ENCODE assay signal across 11 mouse cellular contexts in the genomic region with DNA sequence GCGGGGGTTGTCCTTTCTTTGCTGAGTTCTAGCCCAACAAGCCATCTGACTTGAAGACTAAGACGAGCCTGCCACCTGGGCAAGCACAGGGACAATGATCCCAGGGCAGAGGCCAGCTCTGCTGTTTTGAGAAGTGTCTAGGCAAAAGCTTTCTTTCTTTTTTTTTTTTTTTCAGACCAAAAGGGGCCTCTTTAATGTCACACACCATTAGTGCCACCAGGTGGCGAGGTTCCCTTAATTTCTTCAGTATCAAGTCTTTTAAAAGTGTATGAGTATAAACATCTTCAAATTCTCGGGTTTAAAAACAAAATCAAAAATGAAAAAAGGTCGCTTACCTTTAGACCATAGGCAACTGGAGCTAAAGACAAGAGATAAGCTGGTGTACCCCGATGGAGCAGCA. TPM values are rescaled to one million over a fixed set of nuclear protein-coding genes. Genes with fewer than 3 reads are reported as not detected.
A peak's percentile ranks its signal among the peaks of the same experiment; 100 is the strongest.
DNase-seq lines count a peak whose midpoint lies in the region; ATAC-seq and TF ChIP-seq lines count a peak whose summit lies in the region.
"Had no signal": no experiment of that assay in that cellular context is flagged by ENCODE, and none has a peak within 500 bp of the region (broad histone marks: within the 10 kb centered on the region; RNA-seq: fewer than 3 reads in every experiment).

No protein-coding gene starts in this region.

- peak; percentile 66 for DNase-seq in kidney, adult 18-20 months
- DNase-seq in A20 (ENCODE audit: low read depth, low spot score): peak; percentile 65
- peak; percentile 51 for DNase-seq in MEL (ENCODE audit: low read depth, low spot score)
- peak; percentile 24 for DNase-seq in embryonic facial prominence, embryonic 10.5 days (ENCODE audit: low spot score)
- DNase-seq in kidney, postnatal 36 days: peak; percentile 74 to 83
- peak; percentile 74 for DNase-seq in retina, embryonic 14.5 days (ENCODE audit: low spot score)
- DNase-seq in yolk sac, embryonic 10.5 days (ENCODE audit: low spot score): no peak
- DNase-seq: liver, embryonic 13.5 days had no signal

- TF ChIP-seq EP300 in MEL (IDR thresholded peaks at IDR 0.05; ENCODE audit: low read depth in 1 of 2, low read length in 2 of 2): no peak

- TF ChIP-seq CTCF in MEL (IDR thresholded peaks at IDR 0.05 in 2 of 3, conservative IDR thresholded peaks at IDR 0.05 in 1 of 3; ENCODE audit: control insufficient read depth in 1 of 3, insufficient read depth in 1 of 3, low read depth in 2 of 3, low read length in 3 of 3, poor library complexity in 1 of 3, severe bottlenecking in 1 of 3): peak in 2 of 3 experiments; percentile 10 to 60; a peak in 2 of 6 replicates

- no peak for TF ChIP-seq POLR2A in MEL (IDR thresholded peaks at IDR 0.05; ENCODE audit: control insufficient read depth in 1 of 2, insufficient read depth in 1 of 2, low read depth in 1 of 2, low read length in 2 of 2, poor library complexity in 1 of 2)

- H3K27me3 ChIP-seq in kidney, embryonic 15.5 days: no peaks in the 10 kb centered on the region
- H3K27me3 ChIP-seq in MEL (ENCODE audit: control insufficient read depth in 1 of 2, insufficient read depth in 2 of 2, low read length in 2 of 2): peaks cover 0 to 1% of the 10 kb centered on the region in 2 experiments; a peak in 1 of 4 replicates
- H3K27me3 ChIP-seq in embryonic facial prominence, embryonic 10.5 days (replicated peaks; ENCODE audit: low read depth, poor library complexity, severe bottlenecking): no peaks in the 10 kb centered on the region
- H3K27me3 ChIP-seq: embryonic facial prominence, embryonic 15.5 days; liver, embryonic 13.5 days had no signal

- H3K4me1 ChIP-seq in kidney, embryonic 15.5 days: 0 out of 2 replicates have a peak, but pooled peaks cover 10% of the 10 kb centered on the region
- no peaks in the 10 kb centered on the region for H3K4me1 ChIP-seq in MEL (ENCODE audit: control insufficient read depth in 1 of 2, insufficient read depth in 2 of 2, low read length in 2 of 2)
- H3K4me1 ChIP-seq in embryonic facial prominence, embryonic 10.5 days: no peaks in the 10 kb centered on the region
- H3K4me1 ChIP-seq: embryonic facial prominence, embryonic 15.5 days; liver, embryonic 13.5 days had no signal

- no peak overlapping the region for H3K27ac ChIP-seq in kidney, embryonic 15.5 days
- H3K27ac ChIP-seq in MEL (ENCODE audit: control insufficient read depth, low read depth, low read length): no peak overlapping the region
- H3K27ac ChIP-seq in embryonic facial prominence, embryonic 10.5 days (replicated peaks): no peak overlapping the region
- H3K27ac ChIP-seq: embryonic facial prominence, embryonic 15.5 days; liver, embryonic 13.5 days had no signal

- H3K4me2 ChIP-seq in kidney, embryonic 15.5 days: no peak overlapping the region
- H3K4me2 ChIP-seq: embryonic facial prominence, embryonic 15.5 days; liver, embryonic 13.5 days had no signal

- no peak for ATAC-seq in kidney, embryonic 15.5 days (replicated peaks; ENCODE audit: low FRiP score)

- H3K36me3 ChIP-seq in kidney, embryonic 15.5 days: no peaks in the 10 kb centered on the region
- no peaks in the 10 kb centered on the region for H3K36me3 ChIP-seq in MEL (ENCODE audit: control insufficient read depth in 1 of 2, insufficient read depth in 2 of 2, low read length in 2 of 2)
- no peaks in the 10 kb centered on the region for H3K36me3 ChIP-seq in embryonic facial prominence, embryonic 10.5 days (replicated peaks)
- H3K36me3 ChIP-seq: embryonic facial prominence, embryonic 15.5 days; liver, embryonic 13.5 days had no signal

- H3K9ac ChIP-seq in kidney, embryonic 15.5 days: no peak overlapping the region
- H3K9ac ChIP-seq in MEL (ENCODE audit: control insufficient read depth, low read depth, low read length, poor library complexity, severe bottlenecking): no peak overlapping the region
- H3K9ac ChIP-seq: embryonic facial prominence, embryonic 15.5 days; liver, embryonic 13.5 days had no signal

- 34% methylated on average over 6 of the region's 6 CpGs for WGBS in kidney, embryonic 15.5 days
- 33% methylated on average over 6 of the region's 6 CpGs for WGBS in embryonic facial prominence, embryonic 10.5 days

- no peaks in the 10 kb centered on the region for H3K79me2 ChIP-seq in MEL (ENCODE audit: control insufficient read depth, insufficient read depth, low read length, poor library complexity)

- H3K4me3 ChIP-seq in kidney, embryonic 15.5 days (replicated peaks): no peak overlapping the region
- no peak overlapping the region for H3K4me3 ChIP-seq in MEL (ENCODE audit: control insufficient read depth in 1 of 2, insufficient read depth in 1 of 2, low read depth in 2 of 2, low read length in 2 of 2)
- H3K4me3 ChIP-seq in embryonic facial prominence, embryonic 10.5 days: no peak overlapping the region
- H3K4me3 ChIP-seq: embryonic facial prominence, embryonic 15.5 days; liver, embryonic 13.5 days had no signal

- no peaks in the 10 kb centered on the region for H3K9me3 ChIP-seq in kidney, embryonic 15.5 days (replicated peaks)
- no peaks in the 10 kb centered on the region for H3K9me3 ChIP-seq in MEL (replicated peaks; ENCODE audit: insufficient read depth, low read length)
- H3K9me3 ChIP-seq in embryonic facial prominence, embryonic 10.5 days: no peaks in the 10 kb centered on the region
- H3K9me3 ChIP-seq: embryonic facial prominence, embryonic 15.5 days; liver, embryonic 13.5 days had no signal

- peak; percentile 49 for TF ChIP-seq RAD21 in MEL (IDR thresholded peaks at IDR 0.05; ENCODE audit: low read depth, low read length)

TF ChIP-seq in MEL, 35 proteins besides CTCF, POLR2A, EP300 and RAD21:
- TF ChIP-seq ZNF384 (IDR thresholded peaks at IDR 0.05; ENCODE audit: low read depth, low read length) (peak; percentile 96), ZKSCAN1 (IDR thresholded peaks at IDR 0.05; ENCODE audit: low read depth, low read length) (no peak), SMC3 (IDR thresholded peaks at IDR 0.05; ENCODE audit: low read depth, low read length) (peak; percentile 55), MAX (IDR thresholded peaks at IDR 0.05; ENCODE audit: low read length) (no peak), MYB (IDR thresholded peaks at IDR 0.05; ENCODE audit: low read depth, low read length) (no peak)
TF ChIP-seq in MEL: peak in this region for 2.

RNA-seq across cellular contexts. Expression of a gene that starts 21.6 kb away (rescaled TPM):
- 0.44 and 0.45 TPM in 2 replicates for polyA plus RNA-seq in kidney, embryonic 15.5 days (2015; fragmentation: Nextera tagmentation; extraction: Ambion mirVana)
- 0.04 TPM in 1 of 2 replicates, not detected in the other for total RNA-seq in MEL (2012; rRNA removed)
- under 1 TPM in 1 of 2 experiments, not detected in 1; 0.06 TPM for polyA plus RNA-seq in MEL (2012; ENCODE audit: insufficient read depth in 1 of 2, insufficient read length in 2 of 2, low read depth in 1 of 2, low replicate concordance in 2 of 2, missing spikeins in 1 of 2)
- polyA plus RNA-seq in embryonic facial prominence, embryonic 10.5 days (2016; fragmentation: Nextera tagmentation; extraction: Ambion mirVana): not detected in 2 replicates

RNA-seq across cellular contexts. Expression of a gene that starts 32.7 kb away (rescaled TPM):
- polyA plus RNA-seq in kidney, embryonic 15.5 days (2015; fragmentation: Nextera tagmentation; extraction: Ambion mirVana): not detected in 2 replicates
- total RNA-seq in MEL (2012; rRNA removed): not detected in 2 replicates
- not detected for polyA plus RNA-seq in MEL (2012; ENCODE audit: insufficient read depth in 1 of 2, insufficient read length in 2 of 2, low read depth in 1 of 2, low replicate concordance in 2 of 2, missing spikeins in 1 of 2)
- polyA plus RNA-seq in embryonic facial prominence, embryonic 10.5 days (2016; fragmentation: Nextera tagmentation; extraction: Ambion mirVana): not detected in 2 replicates
- polyA plus RNA-seq: embryonic facial prominence, embryonic 15.5 days; liver, embryonic 13.5 days; stomach, embryonic 14.5 days had no signal
